Mouse (Mus musculus) layer of hippocampus, postnatal 36 days (tissue): Measurements from ENCODE around the gene Spaca5. TPM values are rescaled to one million over a fixed set of nuclear protein-coding genes. Genes with fewer than 3 reads are reported as not detected.

Source experiments
- DNase-seq, 2 experiments: peaks; one replicate each; pipeline ENCODE4 v3.0.0; 2022
- total RNA-seq, 2 experiments: library from RNA; stranded (reverse); gene quantifications; 2 replicates each; pipeline ENCODE4 v1.2.3; 2021

Spaca5 gene
- total RNA-seq, result not detected

- no peak for DNase-seq
Measured at GRCm38 (mm10) chrX:21068106-21068505, at the start of gene Spaca5. Gene Spaca5 (plus strand): TSS chrX:21068406.

GRCm38 (mm10) chrX:21061460-21061859 lies 6.7 kb upstream of the Spaca5 start:
- no peak for DNase-seq

- DNase-seq, result peak; percentile 71 to 75
Measured at GRCm38 (mm10) chrX:21061866-21062543, 6.2 kb upstream of the Spaca5 start, which contains the start of gene Zfp182. Gene Zfp182 (minus strand): TSS chrX:21062316.

- DNase-seq, result no peak
Measured at GRCm38 (mm10) chrX:21062544-21062890, 5.7 kb upstream of the Spaca5 start.

- no peak for DNase-seq
Measured at GRCm38 (mm10) chrX:21088645-21088982, 20.4 kb downstream of the Spaca5 start.

GRCm38 (mm10) chrX:21088983-21089866 lies 21.0 kb downstream of the Spaca5 start, which contains the start of gene Zfp300:
Gene Zfp300 (minus strand): TSS chrX:21089527.
- peak; percentile 44 to 62 for DNase-seq

- DNase-seq, result peak in 1 of 2 experiments; percentile 2
Measured at GRCm38 (mm10) chrX:21089867-21090239, 21.6 kb downstream of the Spaca5 start.

- no peak for DNase-seq
Measured at GRCm38 (mm10) chrX:21115520-21115919, 47.3 kb downstream of the Spaca5 start, which contains the start of gene Ssxa1. Gene Ssxa1 (plus strand): TSS chrX:21115820.

Other genes with a start within 250 kb of the Spaca5 start
- gene Timp1, start 198.2 kb upstream of the Spaca5 start, total RNA-seq, result under 1 TPM; 0.42 to 0.63 TPM
- 100 to 1,000 TPM; 444 to 469 TPM for gene Syn1, start 147.4 kb upstream of the Spaca5 start, total RNA-seq
- 10 to 100 TPM; 15.0 to 22.8 TPM for gene Cfp, start 136.9 kb upstream of the Spaca5 start, total RNA-seq
- gene Elk1, start 117.8 kb upstream of the Spaca5 start, total RNA-seq, result 10 to 100 TPM; 90.7 to 95.4 TPM
- 10 to 100 TPM; 11.5 to 12.2 TPM for gene Uxt, start 106.4 kb upstream of the Spaca5 start, total RNA-seq
- gene Zfp182, start 6.1 kb upstream of the Spaca5 start, total RNA-seq, result 10 to 100 TPM; 10.2 to 13.5 TPM
- 1 to 10 TPM; 3.0 to 3.8 TPM for gene Zfp300, start 21.1 kb downstream of the Spaca5 start, total RNA-seq
- gene Ssxa1, start 47.4 kb downstream of the Spaca5 start, total RNA-seq, result not detected
- not detected for gene Gm21876, start 107.2 kb downstream of the Spaca5 start, total RNA-seq